Mouse (Mus musculus) adrenal gland, adult 2 months (tissue): ENCODE measurements around the gene Adgrg1. TPM values are rescaled to one million over a fixed set of nuclear protein-coding genes. Genes with fewer than 3 reads are reported as not detected.

ENCODE experiments used
- DNase-seq: peaks from one replicate; pipeline ENCODE4 v3.0.0; 2021
- long read RNA-seq: library from polyadenylated mRNA; stranded (forward); transcript quantifications from one replicate; pipeline ENCODE4 v2.0.0, GENCODE M21; 2021
- polyA plus RNA-seq: library from polyadenylated mRNA; depleted of rRNA; stranded (reverse); fragments of >200 nt; gene quantifications from 2 replicates; pipeline ENCODE4 v1.2.3, GENCODE M21; 2012; rRNA removed
- total RNA-seq, 2 experiments: library from RNA; stranded (reverse); gene quantifications; 2 replicates each; pipeline ENCODE4 v1.2.3; 2021

Adgrg1 gene
- total RNA-seq (10 to 100 TPM; 17.3 to 24.3 TPM), polyA plus RNA-seq (40.2 and 56.5 TPM in 2 replicates)
- long read RNA-seq, transcript Adgrg1-201 (14 exons, 3,574 nt), result major isoform, 20 of 34 reads
- long read RNA-seq, partial matches to known transcripts, result 5 of 34 reads
- long read RNA-seq, other reads (novel, unspliced or antisense), result 9 of 34 reads

- no peak for DNase-seq
Observed at GRCm38 (mm10) chr8:94974467-94975165, at the start of gene Adgrg1. Gene Adgrg1 (plus strand): TSS chr8:94974751.

GRCm38 (mm10) chr8:94928227-94928626 lies 46.3 kb upstream of the Adgrg1 start:
- DNase-seq, result no peak

- DNase-seq, result no peak
Observed at GRCm38 (mm10) chr8:94933918-94934317, 40.6 kb upstream of the Adgrg1 start.

GRCm38 (mm10) chr8:94935172-94935571 lies 39.4 kb upstream of the Adgrg1 start:
- DNase-seq, result no peak

- DNase-seq, result peak; percentile 60
Observed at GRCm38 (mm10) chr8:94942566-94942965, 32.0 kb upstream of the Adgrg1 start.

GRCm38 (mm10) chr8:94945185-94945584 lies 29.4 kb upstream of the Adgrg1 start:
- DNase-seq, result no peak

GRCm38 (mm10) chr8:94948421-94948820 lies 26.1 kb upstream of the Adgrg1 start:
- no peak for DNase-seq

GRCm38 (mm10) chr8:94949010-94949409 lies 25.5 kb upstream of the Adgrg1 start:
- DNase-seq, result no peak

- DNase-seq, result peak; percentile 79
Observed at GRCm38 (mm10) chr8:94950046-94950445, 24.5 kb upstream of the Adgrg1 start.

- no peak for DNase-seq
Observed at GRCm38 (mm10) chr8:94950458-94950857, 24.1 kb upstream of the Adgrg1 start.

- no peak for DNase-seq
Observed at GRCm38 (mm10) chr8:94952086-94952485, 22.5 kb upstream of the Adgrg1 start.

- no peak for DNase-seq
Observed at GRCm38 (mm10) chr8:94953624-94954367, 20.8 kb upstream of the Adgrg1 start.

GRCm38 (mm10) chr8:94954368-94954737 lies 20.2 kb upstream of the Adgrg1 start:
- DNase-seq, result no peak

GRCm38 (mm10) chr8:94954921-94955758 lies 19.4 kb upstream of the Adgrg1 start:
- peak; percentile 20 for DNase-seq

GRCm38 (mm10) chr8:94956078-94956574 lies 18.4 kb upstream of the Adgrg1 start:
- no peak for DNase-seq

- DNase-seq, result no peak
Observed at GRCm38 (mm10) chr8:94962201-94962600, 12.3 kb upstream of the Adgrg1 start.

GRCm38 (mm10) chr8:94964828-94965227 lies 9.7 kb upstream of the Adgrg1 start:
- no peak for DNase-seq

- DNase-seq, result no peak
Observed at GRCm38 (mm10) chr8:94966578-94966977, 8.0 kb upstream of the Adgrg1 start.

- DNase-seq, result peak; percentile 20
Observed at GRCm38 (mm10) chr8:94967071-94967470, 7.5 kb upstream of the Adgrg1 start.

GRCm38 (mm10) chr8:94967554-94967953 lies 7.0 kb upstream of the Adgrg1 start:
- peak; percentile 92 for DNase-seq

- no peak for DNase-seq
Observed at GRCm38 (mm10) chr8:94973270-94973669, 1.3 kb upstream of the Adgrg1 start.

GRCm38 (mm10) chr8:94973786-94974185 lies 765 bp upstream of the Adgrg1 start:
- no peak for DNase-seq
